Mouse (Mus musculus) heart, postnatal 0 days (tissue): ENCODE data around the gene Dyrk4.

ENCODE experiments used
- CTCF ChIP-seq: IDR thresholded peaks from 2 replicates; pipeline ENCODE4 v1.5.1; 2016; ENCODE audit warnings: antibody characterized with exemption, control low read depth, low read depth
- EP300 ChIP-seq: IDR thresholded peaks from 2 replicates; pipeline ENCODE4 v1.6.1; 2016; ENCODE audit warnings: antibody characterized with exemption, low read depth

GRCm38 (mm10) chr6:126938047-126938446 lies 16.4 kb upstream of the Dyrk4 start:
- TF ChIP-seq CTCF (no peak), EP300 (no peak)
